Mouse (Mus musculus): ENCODE data around the gene Spint4.

DNA sequence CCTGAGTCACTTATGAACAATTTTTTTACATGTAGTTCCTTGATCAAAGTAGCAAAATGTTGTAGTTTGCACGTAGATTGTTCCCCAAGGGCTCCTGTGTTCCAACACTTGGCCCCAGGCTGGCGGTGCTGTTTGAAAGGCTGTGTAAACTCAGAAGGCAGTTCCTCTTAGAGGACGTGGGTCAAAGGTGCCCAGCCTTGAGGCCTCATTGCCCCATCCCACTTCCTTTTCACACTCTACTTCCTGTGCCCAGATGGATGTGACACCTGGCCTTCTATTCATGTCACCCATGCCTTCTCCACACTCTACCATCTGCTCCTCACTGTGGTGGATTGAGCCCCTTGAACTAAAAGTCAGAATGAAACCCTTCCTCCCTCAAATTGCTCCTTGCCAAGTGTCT lies 18.4 kb upstream of the Spint4 start:
- TF ChIP-seq POLR2A (IDR thresholded peaks at IDR 0.05; ENCODE audit: insufficient read depth, low read length), result no peak
- TF ChIP-seq CTCF (IDR thresholded peaks at IDR 0.05; ENCODE audit: low read depth, low read length), result no peak
